Mouse (Mus musculus) 3T3-L1 (cell line): ENCODE data around the gene Gm21310.
"Not testable (repeated sequence)": the region's sequence is repeated elsewhere in the genome, so short reads cannot be mapped to it uniquely, and the experiment has no call there.

ENCODE experiments used
- DNase-seq: peaks from one replicate; pipeline ENCODE4 v3.0.0-alpha.2; 2015; ENCODE audit warnings: low read depth, low spot score

Gene Gm21310

GRCm38 (mm10) chrY:10147083-10147482 is at the start of gene Gm21310:
Gm21310 (minus strand) TSS chrY:10147183.
- not testable (repeated sequence) for DNase-seq
